Mouse (Mus musculus) mesoderm, embryonic 11.5 days (tissue): ENCODE measurements at regions not wholly inside any gene's neighbourhood (a gene's known extent, or its start where the extent isn't known, plus 50 kb on each side); places are given as distances from the start of the nearest gene placed in this dataset.

Source experiments
- DNase-seq: peaks from one replicate; pipeline ENCODE4 v3.0.0-alpha.2; 2012; ENCODE audit warnings: low read depth, low spot score

DNA sequence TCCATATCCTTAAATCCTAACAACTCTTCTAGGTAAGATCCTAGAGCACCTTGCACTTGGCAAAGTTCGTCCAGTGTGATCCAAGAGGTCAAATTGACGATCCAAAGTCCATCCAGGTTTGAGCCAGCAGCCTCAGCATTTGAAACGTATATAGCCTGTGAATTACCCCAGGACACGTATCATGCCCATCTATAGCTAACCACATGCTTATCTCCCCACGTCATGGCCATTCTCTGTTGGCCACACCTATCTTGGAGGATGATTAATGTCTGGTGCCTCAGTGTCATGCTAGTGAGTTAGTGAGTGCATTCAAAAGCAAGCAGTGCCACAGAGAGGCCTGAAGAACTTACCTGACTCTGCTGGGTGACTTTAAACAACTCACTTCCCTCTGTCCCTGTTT lies 1521.9 kb upstream of the Gm6569 start:
- no peak for DNase-seq

DNA sequence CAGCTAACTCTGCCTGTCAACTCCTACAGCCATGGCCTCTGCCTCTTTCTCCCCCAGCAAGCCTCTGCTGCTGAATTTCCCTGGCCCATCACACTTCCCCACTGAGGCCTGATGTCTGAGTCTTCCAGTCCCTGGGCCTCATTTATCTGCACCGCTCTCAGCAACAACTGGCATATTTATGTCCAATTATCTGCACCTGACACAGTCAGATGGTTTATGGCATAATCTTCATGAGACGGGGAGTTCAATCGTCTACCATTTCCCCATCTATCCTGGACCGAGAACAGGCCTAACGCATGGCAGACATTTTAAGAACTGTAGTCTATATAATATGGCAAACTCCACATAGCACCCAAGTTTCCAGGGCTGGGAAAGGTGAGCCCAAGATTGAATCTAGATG lies 1512.8 kb upstream of the Gm6569 start:
- DNase-seq: no peak

DNA sequence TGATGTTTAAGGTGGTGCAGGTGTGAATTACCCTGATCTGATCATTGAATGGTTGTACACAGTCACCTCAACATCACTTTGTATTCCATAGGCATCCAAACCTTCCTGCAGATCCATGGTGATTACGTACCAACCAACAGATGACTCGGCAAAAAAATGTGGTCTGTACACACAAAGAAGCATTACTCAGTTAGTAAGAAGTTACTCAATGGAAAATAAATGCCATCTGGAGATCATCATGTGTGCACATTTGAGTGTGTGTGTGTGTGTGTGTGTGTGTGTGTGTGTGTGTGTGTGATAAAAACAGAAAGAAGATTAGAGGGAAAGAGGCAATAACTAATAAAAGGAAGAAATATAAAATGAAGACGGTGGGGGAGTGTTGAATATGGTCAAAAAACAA lies 1512.2 kb upstream of the Gm6569 start:
- no peak for DNase-seq

- DNase-seq: no peak
Measured at GRCm38 (mm10) chr15:72323158-72323557, 1511.2 kb upstream of the Gm6569 start.

DNA sequence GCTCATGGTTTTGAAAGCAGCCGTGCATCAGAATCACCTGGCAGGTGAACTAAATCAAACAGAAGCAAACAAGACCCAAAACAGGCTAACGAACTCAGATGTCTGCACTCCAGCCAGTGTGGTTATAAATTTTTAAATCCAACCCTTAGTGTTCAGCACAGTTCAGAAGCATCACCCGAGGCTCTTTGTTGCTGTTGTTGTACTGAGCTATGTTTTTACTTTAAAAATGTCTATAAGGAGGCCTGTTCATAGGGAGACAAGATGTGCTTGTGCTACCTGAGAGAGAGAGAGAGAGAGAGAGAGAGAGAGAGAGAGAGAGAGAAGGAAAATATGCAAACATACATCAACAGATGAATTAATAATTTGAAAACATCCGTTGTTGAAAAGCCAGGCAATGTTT lies 1503.1 kb upstream of the Gm6569 start:
- no peak for DNase-seq

DNA sequence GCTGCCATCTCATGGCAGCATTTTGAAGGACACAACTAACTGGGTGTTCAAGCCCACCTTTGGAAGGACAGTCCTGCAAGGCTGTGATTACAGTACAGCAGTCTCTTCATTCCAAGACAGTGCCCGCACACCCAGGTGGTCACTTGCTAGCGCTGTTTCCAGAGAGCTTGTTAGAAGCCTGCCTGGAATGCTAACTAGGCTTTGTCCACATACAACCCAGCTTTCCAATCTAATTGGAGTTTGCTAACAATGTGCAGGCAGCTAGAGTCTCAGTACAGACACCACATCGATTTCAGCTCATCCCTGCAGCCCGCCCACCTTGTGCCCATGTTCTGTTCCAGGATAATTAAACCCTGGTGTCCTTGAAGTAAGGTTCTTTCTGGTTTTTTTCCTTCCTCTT lies 1499.9 kb upstream of the Gm6569 start:
- no peak for DNase-seq

- DNase-seq: no peak
Measured at GRCm38 (mm10) chr15:72339629-72340028, 1494.7 kb upstream of the Gm6569 start.

GRCm38 (mm10) chr15:72341991-72342390 lies 1492.4 kb upstream of the Gm6569 start:
- no peak for DNase-seq

GRCm38 (mm10) chr15:72342504-72342903 lies 1491.9 kb upstream of the Gm6569 start:
- no peak for DNase-seq

- DNase-seq: no peak
Measured at GRCm38 (mm10) chr15:72343794-72344193, 1490.6 kb upstream of the Gm6569 start.

GRCm38 (mm10) chr15:72353371-72353770 lies 1481.0 kb upstream of the Gm6569 start:
- DNase-seq: no peak

DNA sequence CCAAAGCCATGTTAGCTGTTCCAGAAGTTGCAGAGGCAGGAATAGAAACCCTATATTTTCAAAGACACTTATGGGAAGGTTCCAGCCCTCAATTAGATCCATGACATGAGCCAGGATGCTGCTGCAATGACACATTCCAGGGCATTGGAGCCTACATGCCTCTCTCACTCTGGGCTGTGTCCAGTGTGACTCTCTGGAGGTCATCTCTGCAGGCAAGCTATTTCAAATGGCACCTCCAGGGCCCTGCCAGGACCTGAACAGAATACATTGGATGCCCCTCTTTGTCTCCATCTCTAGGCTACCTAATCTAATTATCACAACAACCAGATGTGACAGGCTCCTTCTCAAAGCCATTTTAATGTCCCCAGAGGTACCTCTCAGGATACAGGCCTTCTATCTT lies 1478.7 kb upstream of the Gm6569 start:
- DNase-seq: no peak

DNA sequence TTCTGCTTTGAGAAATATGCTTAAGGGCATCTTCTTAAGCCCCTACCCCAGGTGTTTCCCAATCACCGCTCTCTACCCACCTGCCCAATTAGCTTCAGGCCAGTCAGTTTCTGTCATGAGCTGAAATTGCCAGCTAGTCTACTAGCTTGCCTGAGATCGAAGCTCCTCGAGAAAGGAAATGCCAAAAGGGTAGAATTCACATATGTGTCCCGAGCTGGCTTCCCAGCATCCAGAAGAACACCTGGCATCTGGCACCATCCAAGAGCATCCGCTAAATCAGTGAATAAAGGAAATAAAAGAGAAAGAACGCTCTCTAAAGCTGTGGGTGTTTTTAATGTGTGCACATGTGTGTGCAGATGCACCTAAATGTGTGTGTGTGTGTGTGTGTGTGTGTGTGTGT lies 1474.7 kb upstream of the Gm6569 start:
- no peak for DNase-seq

DNA sequence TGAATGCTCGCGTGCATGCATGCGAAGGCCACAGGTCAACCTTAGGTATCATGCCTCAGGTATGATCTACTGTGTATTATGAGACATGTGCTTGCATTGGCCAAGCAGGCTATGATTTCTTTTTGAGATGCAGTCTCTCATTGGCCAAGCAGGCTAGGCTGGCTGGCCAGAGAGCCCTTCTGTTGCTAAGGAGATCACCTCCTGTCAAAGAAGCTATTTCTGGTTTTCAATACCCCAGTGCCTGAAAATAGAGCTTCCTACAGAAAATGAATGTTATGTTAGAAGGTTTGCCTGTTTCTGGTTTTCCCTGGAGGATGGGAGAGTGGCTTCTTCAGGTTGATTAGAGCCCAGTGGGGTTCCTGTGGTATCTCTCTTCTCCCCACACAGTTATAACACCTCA lies 1474.3 kb upstream of the Gm6569 start:
- DNase-seq: no peak

DNA sequence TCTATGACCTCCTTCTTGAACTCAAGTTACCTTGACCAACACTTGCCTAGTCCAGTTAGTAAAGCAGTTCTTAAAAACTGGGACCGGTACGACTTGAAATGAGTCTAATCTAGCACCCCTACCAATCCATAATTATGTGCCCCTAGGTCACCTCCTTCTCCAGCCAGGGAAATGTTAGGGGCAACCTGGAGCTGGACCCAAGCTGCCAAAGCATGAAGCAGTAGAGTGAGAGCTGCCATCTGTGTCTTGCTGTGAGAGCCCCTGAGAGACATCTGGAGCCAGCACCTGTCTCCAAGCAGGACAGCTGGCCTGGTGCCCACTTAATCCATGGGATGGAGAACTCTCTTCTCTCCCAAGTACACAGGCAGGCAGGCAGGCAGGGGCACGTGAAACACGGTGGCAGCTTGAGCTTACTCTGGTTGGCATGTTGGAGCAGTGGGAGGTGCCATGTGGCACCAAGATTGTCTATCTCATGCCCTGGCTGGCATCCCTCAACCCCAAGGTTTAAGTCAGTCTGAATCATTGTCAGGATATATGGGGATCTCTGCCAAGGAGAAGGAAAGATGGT lies 1473.8 kb upstream of the Gm6569 start:
- DNase-seq: no peak

DNA sequence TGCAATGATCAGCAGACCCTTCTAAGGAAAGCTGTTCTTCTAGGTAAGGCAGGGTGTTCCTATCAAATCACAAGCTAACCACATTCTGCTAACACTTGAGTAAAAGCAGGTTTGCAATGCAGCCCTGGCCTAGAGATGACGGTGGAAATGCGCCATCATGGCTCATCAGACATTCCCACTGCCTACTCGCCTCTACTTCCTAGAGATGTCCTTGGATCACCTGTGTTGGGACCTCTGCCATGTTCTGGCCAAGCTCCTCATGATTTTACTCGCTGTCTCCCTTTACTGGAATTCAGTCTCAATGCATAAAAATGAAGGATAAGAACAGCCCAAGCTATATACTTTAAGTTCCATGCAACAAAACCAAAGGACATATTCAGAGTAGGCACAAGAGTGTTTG lies 1461.3 kb upstream of the Gm6569 start:
- DNase-seq: no peak

GRCm38 (mm10) chr15:72377201-72377600 lies 1457.2 kb upstream of the Gm6569 start:
- no peak for DNase-seq

DNA sequence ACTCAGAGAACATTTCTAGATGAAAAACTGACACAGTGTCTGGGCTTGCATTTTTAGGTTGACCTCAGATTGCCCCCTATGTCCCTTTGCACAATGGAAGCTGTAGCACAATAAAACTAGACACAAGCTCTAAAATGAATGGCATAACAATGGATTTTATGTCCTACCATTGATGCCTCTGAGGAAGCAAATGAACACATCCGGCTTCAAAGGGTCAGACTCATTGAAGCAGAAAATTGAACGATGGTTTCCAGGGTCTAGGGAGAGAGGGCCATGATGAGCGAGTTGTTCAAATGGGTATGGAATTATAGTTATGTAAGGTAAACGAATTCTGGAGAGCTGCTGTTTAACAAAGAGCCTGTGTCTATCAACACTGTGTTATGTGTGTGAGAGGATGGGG lies 1455.1 kb upstream of the Gm6569 start:
- peak; percentile 28 for DNase-seq

DNA sequence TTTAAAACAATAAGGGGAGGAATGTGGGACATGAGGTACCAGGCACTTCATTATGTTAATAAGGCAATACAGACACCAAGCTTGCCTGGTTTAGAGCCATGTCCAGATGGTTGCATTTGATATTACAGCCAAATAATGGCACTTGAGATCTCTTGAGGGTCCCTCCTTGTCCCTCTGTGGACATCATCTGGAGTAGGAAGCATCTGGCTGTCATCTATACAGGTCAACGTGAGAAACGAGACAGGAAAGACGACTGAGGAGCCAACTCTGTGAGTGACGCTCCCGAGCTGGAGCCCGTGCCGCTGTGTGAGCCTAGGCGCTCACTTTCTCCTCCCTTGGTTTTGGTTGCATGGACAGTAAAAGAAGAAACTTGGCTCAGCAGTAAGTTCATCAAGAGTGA lies 1453.2 kb upstream of the Gm6569 start:
- no peak for DNase-seq

- DNase-seq: no peak
Measured at GRCm38 (mm10) chr15:72381744-72382143, 1452.6 kb upstream of the Gm6569 start.

DNA sequence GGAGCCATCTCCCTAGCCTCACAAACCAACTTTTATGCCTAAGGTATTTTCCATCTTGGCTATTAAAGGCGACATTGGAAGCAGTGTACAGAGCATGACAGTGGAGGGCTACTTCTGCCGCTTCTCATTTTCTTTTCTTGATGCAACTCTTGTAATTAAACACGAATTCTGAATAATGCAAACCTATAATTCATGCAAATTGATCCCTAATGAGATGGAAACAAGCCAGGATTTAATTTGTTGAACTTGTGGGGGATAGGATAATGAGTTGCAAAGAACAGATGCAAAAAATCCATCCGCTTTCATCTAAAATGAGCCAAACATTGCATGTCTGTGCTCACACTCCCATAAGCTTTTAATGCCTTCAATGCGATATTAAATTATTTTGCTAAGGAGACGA lies 1451.8 kb upstream of the Gm6569 start:
- DNase-seq: no peak

GRCm38 (mm10) chr15:72383062-72383461 lies 1451.3 kb upstream of the Gm6569 start:
- DNase-seq: no peak

DNA sequence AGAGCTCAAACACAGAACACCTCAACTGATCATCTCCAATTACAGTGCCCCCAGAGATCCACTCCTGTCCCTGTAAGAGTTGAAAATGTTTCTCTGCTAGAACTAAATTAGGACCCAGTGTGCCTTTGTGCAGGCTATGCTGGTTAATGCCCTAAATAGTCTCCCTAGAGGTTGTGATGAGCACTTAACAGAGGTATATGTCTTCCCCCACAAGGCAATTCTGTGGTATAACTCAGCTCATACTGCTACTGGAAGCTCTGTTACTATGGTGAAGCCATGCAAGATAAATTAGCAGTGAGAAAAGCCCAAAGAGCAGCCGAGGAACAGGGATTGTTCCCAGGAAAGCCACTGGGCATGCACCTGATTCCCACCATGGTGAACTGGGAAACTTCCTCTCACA lies 1450.9 kb upstream of the Gm6569 start:
- DNase-seq: no peak

- no peak for DNase-seq
Measured at GRCm38 (mm10) chr15:72393226-72393625, 1441.1 kb upstream of the Gm6569 start.
